Mouse (Mus musculus) layer of hippocampus, postnatal 25 days (tissue): ENCODE results near the gene Tmem215. TPM values are rescaled to one million over a fixed set of nuclear protein-coding genes. Genes with fewer than 3 reads are reported as not detected.

Experiments
- total RNA-seq, 2 experiments: library from RNA; stranded (reverse); gene quantifications; 2 replicates each; pipeline ENCODE4 v1.2.3; 2021

Gene Tmem215
- total RNA-seq, 2 experiments from 2014 or later: 6.0 to 8.4 TPM

Other genes starting within 250 kb of the Tmem215 start
- gene Ddx58, start 232.4 kb upstream of the Tmem215 start, total RNA-seq: 1 to 10 TPM; 3.2 to 3.6 TPM
- gene Smim27, start 202.6 kb upstream of the Tmem215 start, total RNA-seq: 10 to 100 TPM; 13.8 to 16.3 TPM
- gene Topors, start 202.3 kb upstream of the Tmem215 start, total RNA-seq: 10 to 100 TPM; 19.2 to 20.4 TPM
- 100 to 1,000 TPM; 166 to 192 TPM for gene Ndufb6, start 192.8 kb upstream of the Tmem215 start, total RNA-seq
- 10 to 100 TPM; 24.2 to 24.7 TPM for gene Aptx, start 231.0 kb downstream of the Tmem215 start, total RNA-seq
- gene Dnaja1, start 250.0 kb downstream of the Tmem215 start, total RNA-seq: 100 to 1,000 TPM; 314 to 349 TPM